Mouse (Mus musculus) olfactory bulb, adult 2 months (tissue): ENCODE data around the gene Rnasel.

ENCODE experiments used
- CTCF ChIP-seq: fragments of 200-500 bp; IDR thresholded peaks from 2 replicates; pipeline ENCODE4 v1.5.1; 2012; ENCODE audit warnings: low read depth, mild to moderate bottlenecking, low read length, moderate library complexity; ENCODE audit not compliant: insufficient read depth
- POLR2A ChIP-seq: fragments of 200-500 bp; IDR thresholded peaks from 2 replicates; pipeline ENCODE4 v1.6.1; 2012; ENCODE audit warnings: mild to moderate bottlenecking, low read depth, low read length, moderate library complexity; ENCODE audit not compliant: insufficient read depth

DNA sequence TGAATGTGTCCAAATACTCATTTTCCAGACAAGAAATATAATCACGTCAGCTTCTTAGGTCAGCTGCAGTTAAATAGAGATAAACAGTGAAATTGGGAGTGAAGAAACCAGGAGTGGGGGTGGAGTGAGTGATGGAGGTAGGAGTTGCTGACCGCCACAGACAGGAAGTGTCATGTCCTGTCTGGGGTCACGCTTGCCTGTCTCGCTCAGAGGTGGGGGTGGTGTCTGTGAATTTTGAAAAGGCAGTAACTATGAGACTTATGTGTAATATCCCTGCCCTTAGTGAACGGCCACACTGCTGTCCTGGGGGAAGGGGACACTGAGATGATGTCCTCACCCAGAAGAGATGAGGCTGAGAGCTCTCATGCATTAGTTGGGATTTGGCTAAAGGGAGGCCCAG is 39.8 kb upstream of the Rnasel start:
- TF ChIP-seq CTCF: no peak
- TF ChIP-seq POLR2A: no peak
